ENCODE assay signal across 9 mouse cellular contexts in genomic region chr11:119393483-119393804, GRCm38 (mm10). TPM values are rescaled to one million over a fixed set of nuclear protein-coding genes. Genes with fewer than 3 reads are reported as not detected.
DNase-seq lines count a peak whose midpoint lies in the region; ATAC-seq and TF ChIP-seq lines count a peak whose summit lies in the region.
"Had no signal": no experiment of that assay in that cellular context is flagged by ENCODE, and none has a peak within 500 bp of the region (broad histone marks: within the 10 kb centered on the region; RNA-seq: fewer than 3 reads in every experiment).

No protein-coding gene starts in this region.

- H3K27ac ChIP-seq in kidney, adult 2 months (ENCODE audit: insufficient read depth, low read depth, low read length), result peak overlapping the region; percentile 81
- peak overlapping the region; percentile 63 for H3K27ac ChIP-seq in bone marrow, adult 2 months (ENCODE audit: control insufficient read depth, insufficient read depth, low read depth, low read length, poor library complexity)
- H3K27ac ChIP-seq in hindbrain, embryonic 10.5 days, result no peak overlapping the region
- H3K27ac ChIP-seq in midbrain, embryonic 12.5 days (replicated peaks), result no peak overlapping the region

- no peak for TF ChIP-seq CTCF in kidney, adult 2 months (conservative IDR thresholded peaks at IDR 0.05; ENCODE audit: insufficient read depth, insufficient read length, low read depth, low read length)
- no peak for TF ChIP-seq CTCF in bone marrow, adult 2 months (IDR thresholded peaks at IDR 0.05; ENCODE audit: control insufficient read depth, insufficient read depth, low read length)

- H3K36me3 ChIP-seq in kidney, adult 2 months (ENCODE audit: control insufficient read depth, insufficient read depth, low read length), result no peaks in the 10 kb centered on the region
- no peaks in the 10 kb centered on the region for H3K36me3 ChIP-seq in hindbrain, embryonic 10.5 days
- H3K36me3 ChIP-seq in midbrain, embryonic 12.5 days, result no peaks in the 10 kb centered on the region

- no peak for DNase-seq in kidney, adult 2 months
- no peak for DNase-seq in kidney, adult 8-10 months
- DNase-seq in hindbrain, embryonic 10.5 days (ENCODE audit: low spot score), result no peak
- no peak for DNase-seq in embryo, embryonic 9.5 days (ENCODE audit: extremely low spot score)
- no peak for DNase-seq in cerebellum, adult 9-10 months

- no peak for TF ChIP-seq POLR2A in kidney, adult 2 months (IDR thresholded peaks at IDR 0.05; ENCODE audit: low read depth, low read length)
- no peak for TF ChIP-seq POLR2A in bone marrow, adult 2 months (IDR thresholded peaks at IDR 0.05; ENCODE audit: borderline replicate concordance, control insufficient read depth, low read depth, low read length)

- H3K9me3 ChIP-seq in hindbrain, embryonic 10.5 days, result no peaks in the 10 kb centered on the region
- no peaks in the 10 kb centered on the region for H3K9me3 ChIP-seq in midbrain, embryonic 12.5 days

- H3K4me1 ChIP-seq in kidney, adult 2 months (ENCODE audit: control insufficient read depth, insufficient read depth, low read length), result peaks cover 12% of the 10 kb centered on the region
- H3K4me1 ChIP-seq in bone marrow, adult 2 months (ENCODE audit: control insufficient read depth, insufficient read depth, low read length), result peaks cover 4% of the 10 kb centered on the region
- peaks cover 47% of the 10 kb centered on the region for H3K4me1 ChIP-seq in hindbrain, embryonic 10.5 days (replicated peaks)
- H3K4me1 ChIP-seq in midbrain, embryonic 12.5 days, result peaks cover 22% of the 10 kb centered on the region

- peak overlapping the region; percentile 57 for H3K4me2 ChIP-seq in midbrain, embryonic 12.5 days (replicated peaks)

- H3K4me3 ChIP-seq in kidney, adult 2 months (ENCODE audit: insufficient read depth, low read depth, low read length), result peak overlapping the region; percentile 86
- peak overlapping the region; percentile 88 for H3K4me3 ChIP-seq in bone marrow, adult 2 months (replicated peaks; ENCODE audit: control insufficient read depth, low read depth, low read length)
- peak overlapping the region; percentile 58 for H3K4me3 ChIP-seq in hindbrain, embryonic 10.5 days
- peak overlapping the region; percentile 43 for H3K4me3 ChIP-seq in midbrain, embryonic 12.5 days

- WGBS in kidney, adult 2 months, result 15% methylated on average over 7 of the region's 7 CpGs
- WGBS in bone marrow, adult 2 months, result 2% methylated on average over 7 of the region's 7 CpGs
- 28% methylated on average over 7 of the region's 7 CpGs for WGBS in hindbrain, embryonic 10.5 days
- WGBS in midbrain, embryonic 12.5 days, result 32% methylated on average over 7 of the region's 7 CpGs

- ATAC-seq in midbrain, embryonic 12.5 days (ENCODE audit: low FRiP score, low read depth), result no peak
- no peak for ATAC-seq in granulocyte monocyte progenitor cell, adult 5-6 weeks (replicated peaks; ENCODE audit: poor library complexity, severe bottlenecking)
- ATAC-seq: Patski had no signal

- H3K9ac ChIP-seq in midbrain, embryonic 12.5 days (replicated peaks), result peak overlapping the region; percentile 49; the same call in 1 of the 2 replicates

- H3K27me3 ChIP-seq in kidney, adult 2 months (replicated peaks; ENCODE audit: control insufficient read depth, insufficient read depth, low read length), result no peaks in the 10 kb centered on the region
- H3K27me3 ChIP-seq in hindbrain, embryonic 10.5 days (ENCODE audit: insufficient read depth, poor library complexity, severe bottlenecking), result peaks cover 91% of the 10 kb centered on the region
- H3K27me3 ChIP-seq in midbrain, embryonic 12.5 days, result peaks cover 84% of the 10 kb centered on the region
- H3K27me3 ChIP-seq: Patski had no signal

RNA-seq across cellular contexts. Expression of gene Rnf213, which starts 0.5 kb away (rescaled TPM):
- 15.0 and 18.5 TPM in 2 replicates for polyA plus RNA-seq in kidney, adult 2 months (2012; rRNA removed)
- polyA plus RNA-seq in bone marrow, adult 2 months (2011; ENCODE audit: insufficient read depth, insufficient read length, low replicate concordance, missing spikeins), result 18.8 and 27.7 TPM in 2 replicates
- polyA plus RNA-seq in hindbrain, embryonic 10.5 days (2016; fragmentation: Nextera tagmentation; extraction: Ambion mirVana), result 1.5 and 1.8 TPM in 2 replicates
- polyA plus RNA-seq in midbrain, embryonic 12.5 days (2016; fragmentation: Nextera tagmentation; extraction: Ambion mirVana), result 1.2 TPM in 2 replicates
- total RNA-seq in granulocyte monocyte progenitor cell, adult 5-6 weeks (2014; fragmentation: Nextera tagmentation), result 57.7 and 58.1 TPM in 2 replicates
- 40.5 and 45.5 TPM in 2 replicates for total RNA-seq in granulocyte monocyte progenitor cell, adult 5-6 weeks (2017)

RNA-seq across cellular contexts. Expression of gene Slc26a11, which starts 38.1 kb away (rescaled TPM):
- polyA plus RNA-seq in kidney, adult 2 months (2012; rRNA removed), result 13.0 and 27.9 TPM in 2 replicates
- 3.3 and 6.2 TPM in 2 replicates for polyA plus RNA-seq in bone marrow, adult 2 months (2011; ENCODE audit: insufficient read depth, insufficient read length, low replicate concordance, missing spikeins)
- polyA plus RNA-seq in hindbrain, embryonic 10.5 days (2016; fragmentation: Nextera tagmentation; extraction: Ambion mirVana), result 6.1 and 7.8 TPM in 2 replicates
- 4.2 and 6.1 TPM in 2 replicates for polyA plus RNA-seq in midbrain, embryonic 12.5 days (2016; fragmentation: Nextera tagmentation; extraction: Ambion mirVana)
- 1.1 TPM in 1 of 2 replicates, not detected in the other for total RNA-seq in granulocyte monocyte progenitor cell, adult 5-6 weeks (2014; fragmentation: Nextera tagmentation)
- total RNA-seq in granulocyte monocyte progenitor cell, adult 5-6 weeks (2017), result 0.21 and 0.43 TPM in 2 replicates

RNA-seq across cellular contexts. Expression of gene Sgsh, which starts 38.1 kb away (rescaled TPM):
- 24.8 and 28.8 TPM in 2 replicates for polyA plus RNA-seq in kidney, adult 2 months (2012; rRNA removed)
- 5.6 and 12.0 TPM in 2 replicates for polyA plus RNA-seq in bone marrow, adult 2 months (2011; ENCODE audit: insufficient read depth, insufficient read length, low replicate concordance, missing spikeins)
- polyA plus RNA-seq in hindbrain, embryonic 10.5 days (2016; fragmentation: Nextera tagmentation; extraction: Ambion mirVana), result 6.8 and 7.1 TPM in 2 replicates
- 4.6 and 6.5 TPM in 2 replicates for polyA plus RNA-seq in midbrain, embryonic 12.5 days (2016; fragmentation: Nextera tagmentation; extraction: Ambion mirVana)
- 4.3 and 5.2 TPM in 2 replicates for total RNA-seq in granulocyte monocyte progenitor cell, adult 5-6 weeks (2014; fragmentation: Nextera tagmentation)
- 2.7 and 4.1 TPM in 2 replicates for total RNA-seq in granulocyte monocyte progenitor cell, adult 5-6 weeks (2017)

Comparison
In these comparisons a context has a peak if more than half of its experiments do, and no peak if none do; other contexts are left out.
1. H3K27ac ChIP-seq: peak in kidney, adult 2 months (single experiment) and bone marrow, adult 2 months (single experiment); none in hindbrain, embryonic 10.5 days (single experiment) and midbrain, embryonic 12.5 days (single experiment).
2. Peak in every context shown above with its lines, with median percentiles within 50 percentile points of each other: H3K4me3 ChIP-seq.